Mouse (Mus musculus) mammary gland, adult 2 months (tissue): Measurements from ENCODE around the gene Hira. TPM values are rescaled to one million over a fixed set of nuclear protein-coding genes. Genes with fewer than 3 reads are reported as not detected.

Experiments
- polyA plus RNA-seq: library from polyadenylated mRNA; depleted of rRNA; stranded (reverse); fragments of >200 nt; gene quantifications from 2 replicates; pipeline ENCODE4 v1.2.3, GENCODE M21; 2012; ENCODE audit warnings: low replicate concordance; rRNA removed

The Hira gene
- 50.6 and 52.7 TPM in 2 replicates for polyA plus RNA-seq

GRCm38 (mm10) chr16:18876442-18877308 is at the start of gene Hira, which contains the start of gene Mrpl40:
Hira (plus strand) TSS chr16:18877037.
Mrpl40 (minus strand) TSS chr16:18876862.

GRCm38 (mm10) chr16:18836468-18837208 is 40.2 kb upstream of the Hira start, which contains the start of the genes 2510002D24Rik and Gm28539:
2510002D24Rik (plus strand) TSS chr16:18836578.
Gm28539 (plus strand) TSS chr16:18836584.

Other genes starting within 250 kb of the Hira start
- 15.8 and 16.6 TPM in 2 replicates for gene Sept5, start 247.1 kb upstream of the Hira start, polyA plus RNA-seq
- 67.5 and 135 TPM in 2 replicates for gene Cldn5, start 100.2 kb upstream of the Hira start, polyA plus RNA-seq
- 24.2 and 41.9 TPM in 2 replicates for gene Ufd1, start 65.3 kb upstream of the Hira start, polyA plus RNA-seq
- gene Cdc45, start 65.0 kb upstream of the Hira start, polyA plus RNA-seq = 6.8 and 9.5 TPM in 2 replicates
- 53.5 and 66.9 TPM in 2 replicates for gene 2510002D24Rik, start 40.5 kb upstream of the Hira start, polyA plus RNA-seq
- gene Gm28539, start 40.5 kb upstream of the Hira start, polyA plus RNA-seq = 3.7 TPM in 1 of 2 replicates, not detected in the other
- 9.0 and 12.6 TPM in 2 replicates for gene Mrpl40, start 175 bp upstream of the Hira start, polyA plus RNA-seq